In the genomic region with DNA sequence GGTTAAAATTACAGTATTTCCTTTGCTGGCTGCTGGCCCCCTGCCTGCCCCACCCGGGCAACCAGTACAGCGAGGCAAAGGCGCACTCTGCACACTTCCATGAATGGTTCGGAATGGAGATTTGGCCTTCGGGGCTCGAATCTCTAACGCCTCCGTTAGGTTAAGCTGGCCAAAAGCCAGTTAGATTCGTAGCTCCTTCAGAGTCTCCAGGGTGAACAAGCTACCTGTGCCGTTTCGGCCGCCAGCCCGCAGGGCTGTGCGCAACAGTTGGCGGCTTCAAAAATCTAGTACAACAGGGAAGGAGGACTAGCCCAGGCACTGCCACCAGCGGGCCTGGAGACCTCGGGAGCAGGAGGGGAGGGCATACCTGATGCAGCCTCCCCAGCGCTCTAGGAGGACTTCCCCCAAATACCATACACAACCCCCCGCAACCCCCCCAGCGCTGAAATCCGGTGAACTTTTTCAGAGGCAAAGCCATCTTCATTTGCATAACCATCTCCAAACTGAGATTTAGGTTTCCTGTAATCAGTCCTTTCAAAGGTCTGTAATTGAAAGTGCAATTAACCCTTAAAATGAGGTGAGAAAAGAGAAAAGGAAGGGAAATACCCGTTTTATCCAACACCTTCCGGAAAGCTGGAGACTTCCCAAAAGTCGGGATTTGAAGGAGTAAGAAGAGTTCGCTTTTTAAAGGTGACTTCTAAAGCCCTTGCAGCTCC, we compare ENCODE assay signal across 8 mouse cellular contexts. TPM values are rescaled to one million over a fixed set of nuclear protein-coding genes. Genes with fewer than 3 reads are reported as not detected.
DNase-seq lines count a peak whose midpoint lies in the region; ATAC-seq and TF ChIP-seq lines count a peak whose summit lies in the region.

No protein-coding gene starts in this region.

- TF ChIP-seq POLR2A in bone marrow, adult 2 months (IDR thresholded peaks at IDR 0.05; ENCODE audit: borderline replicate concordance, control insufficient read depth, low read depth, low read length) = no peak

- H3K9me3 ChIP-seq in heart, embryonic 11.5 days (replicated peaks; ENCODE audit: control insufficient read depth, low read length) = no peaks in the 10 kb centered on the region
- no peaks in the 10 kb centered on the region for H3K9me3 ChIP-seq in limb, embryonic 11.5 days (ENCODE audit: control insufficient read depth, low read length)
- 0 out of 2 replicates have a peak, but pooled peaks cover 4% of the 10 kb centered on the region for H3K9me3 ChIP-seq in midbrain, postnatal 0 days (ENCODE audit: low read length)

- TF ChIP-seq CTCF in bone marrow, adult 2 months (IDR thresholded peaks at IDR 0.05; ENCODE audit: control insufficient read depth, insufficient read depth, low read length) = no peak
- no peak for TF ChIP-seq CTCF in midbrain, postnatal 0 days (IDR thresholded peaks at IDR 0.05)

- H3K4me1 ChIP-seq in bone marrow, adult 2 months (ENCODE audit: control insufficient read depth, insufficient read depth, low read length) = no peaks in the 10 kb centered on the region
- H3K4me1 ChIP-seq in heart, embryonic 11.5 days (ENCODE audit: control insufficient read depth, insufficient read depth, low read length) = no peaks in the 10 kb centered on the region
- no peaks in the 10 kb centered on the region for H3K4me1 ChIP-seq in limb, embryonic 11.5 days (ENCODE audit: control insufficient read depth, insufficient read depth, low read length)
- no peaks in the 10 kb centered on the region for H3K4me1 ChIP-seq in midbrain, postnatal 0 days (ENCODE audit: insufficient read depth, low read length)

- peak overlapping the region; percentile 6 for H3K4me3 ChIP-seq in bone marrow, adult 2 months (replicated peaks; ENCODE audit: control insufficient read depth, low read depth, low read length)
- peak overlapping the region; percentile 63 for H3K4me3 ChIP-seq in heart, embryonic 11.5 days (ENCODE audit: low read depth, low read length)
- H3K4me3 ChIP-seq in limb, embryonic 11.5 days (ENCODE audit: low read depth, low read length) = peak overlapping the region; percentile 48
- peak overlapping the region; percentile 45 for H3K4me3 ChIP-seq in midbrain, postnatal 0 days (ENCODE audit: low read depth, low read length)

- peak; percentile 53 for DNase-seq in adrenal gland, adult 2 months
- no peak for DNase-seq in adrenal gland, postnatal 4 days (ENCODE audit: low spot score in 2 of 2)
- peak; percentile 37 for DNase-seq in limb, embryonic 11.5 days (ENCODE audit: low spot score)
- no peak for DNase-seq in midbrain, postnatal 0 days (ENCODE audit: low spot score)
- no peak for DNase-seq in layer of hippocampus, adult 9-10 months (ENCODE audit: low spot score)
- no peak for DNase-seq in cerebellum, postnatal 36 days

- no peak overlapping the region for H3K27ac ChIP-seq in bone marrow, adult 2 months (ENCODE audit: control insufficient read depth, insufficient read depth, low read depth, low read length, poor library complexity)
- 0 out of 2 replicates have a peak overlapping the region, but pooled peaks have one; percentile 41 for H3K27ac ChIP-seq in heart, embryonic 11.5 days (ENCODE audit: low read depth, low read length)
- no peak overlapping the region for H3K27ac ChIP-seq in limb, embryonic 11.5 days (replicated peaks; ENCODE audit: low read depth, low read length)
- no peak overlapping the region for H3K27ac ChIP-seq in midbrain, postnatal 0 days (ENCODE audit: low read depth, low read length)

- peak overlapping the region; percentile 78 for H3K9ac ChIP-seq in heart, embryonic 11.5 days (ENCODE audit: low read depth, low read length)
- peak overlapping the region; percentile 60; the same call in 1 of the 2 replicates for H3K9ac ChIP-seq in limb, embryonic 11.5 days (ENCODE audit: low read length)
- no peak overlapping the region for H3K9ac ChIP-seq in midbrain, postnatal 0 days (replicated peaks; ENCODE audit: low read length, poor library complexity, severe bottlenecking)

- H3K27me3 ChIP-seq in heart, embryonic 11.5 days (ENCODE audit: control insufficient read depth, insufficient read depth, low read length) = peaks cover 3% of the 10 kb centered on the region; the same call in 1 of the 2 replicates
- peaks cover 13% of the 10 kb centered on the region for H3K27me3 ChIP-seq in limb, embryonic 11.5 days (ENCODE audit: control insufficient read depth, insufficient read depth, low read length)
- H3K27me3 ChIP-seq in midbrain, postnatal 0 days (ENCODE audit: insufficient read depth, low read length) = no peaks in the 10 kb centered on the region; the same call in 1 of the 2 replicates

- peak overlapping the region; percentile 73 for H3K4me2 ChIP-seq in heart, embryonic 11.5 days
- peak overlapping the region; percentile 67 for H3K4me2 ChIP-seq in limb, embryonic 11.5 days (ENCODE audit: low read depth, severe bottlenecking)
- H3K4me2 ChIP-seq in midbrain, postnatal 0 days (ENCODE audit: low read depth, low read length, poor library complexity, severe bottlenecking) = peak overlapping the region; percentile 82

- no peaks in the 10 kb centered on the region for H3K36me3 ChIP-seq in heart, embryonic 11.5 days (ENCODE audit: control insufficient read depth, insufficient read depth, low read length)
- H3K36me3 ChIP-seq in limb, embryonic 11.5 days (ENCODE audit: control insufficient read depth, insufficient read depth, low read length) = no peaks in the 10 kb centered on the region
- no peaks in the 10 kb centered on the region for H3K36me3 ChIP-seq in midbrain, postnatal 0 days (ENCODE audit: insufficient read depth, low read length)

- ATAC-seq in heart, embryonic 11.5 days (replicated peaks; ENCODE audit: insufficient number of reproducible peaks, low FRiP score, low TSS enrichment) = no peak
- ATAC-seq in limb, embryonic 11.5 days (ENCODE audit: insufficient number of reproducible peaks, low FRiP score, low TSS enrichment, low read depth) = no peak
- no peak for ATAC-seq in midbrain, postnatal 0 days (ENCODE audit: low FRiP score)

- WGBS in bone marrow, adult 2 months = 8% methylated on average over 25 of the region's 25 CpGs
- WGBS in heart, embryonic 11.5 days (ENCODE audit: insufficient replicate concordance) = 17% methylated on average over 25 of the region's 25 CpGs
- WGBS in limb, embryonic 11.5 days = 17% methylated on average over 25 of the region's 25 CpGs
- 24% methylated on average over 25 of the region's 25 CpGs for whole genome bisulfite sequencing in midbrain, postnatal 0 days

RNA-seq across cellular contexts. Expression of a gene that starts 1.5 kb away (rescaled TPM):
- 100 to 1,000 TPM in 1 of 2 experiments, 10 to 100 TPM in 1; 82.9 to 174 TPM for total RNA-seq in adrenal gland, adult 2 months (2021)
- polyA plus RNA-seq in adrenal gland, adult 2 months (2012; rRNA removed) = 63.6 and 100 TPM in 2 replicates
- 100 to 1,000 TPM; 183 to 209 TPM for total RNA-seq in adrenal gland, postnatal 4 days (2021)
- 2.8 and 4.3 TPM in 2 replicates for polyA plus RNA-seq in bone marrow, adult 2 months (2011; ENCODE audit: insufficient read depth, insufficient read length, low replicate concordance, missing spikeins)
- 37.2 and 51.9 TPM in 2 replicates for polyA plus RNA-seq in heart, embryonic 11.5 days (2014; fragmentation: Nextera tagmentation; extraction: Ambion mirVana)
- 23.0 and 26.3 TPM in 2 replicates for polyA plus RNA-seq in limb, embryonic 11.5 days (2014; fragmentation: Nextera tagmentation; extraction: Ambion mirVana)
- 1.6 and 4.1 TPM in 2 replicates for total RNA-seq in midbrain, postnatal 0 days (2014; rRNA removed)
- polyA plus RNA-seq in midbrain, postnatal 0 days (2015; fragmentation: Nextera tagmentation; extraction: Ambion mirVana) = 7.2 and 7.6 TPM in 2 replicates

Comparison
In these comparisons a context has a peak if more than half of its experiments do, and no peak if none do; other contexts are left out.
1. DNase-seq: peak in adrenal gland, adult 2 months (single experiment) and limb, embryonic 11.5 days (single experiment); none in adrenal gland, postnatal 4 days (0 of 2), midbrain, postnatal 0 days (single experiment), layer of hippocampus, adult 9-10 months (single experiment) and cerebellum, postnatal 36 days (0 of 2).
2. H3K4me3 ChIP-seq: peak in every context shown above with its lines; median percentile 63 in heart, embryonic 11.5 days; 48 in limb, embryonic 11.5 days; 45 in midbrain, postnatal 0 days; 6 in bone marrow, adult 2 months.
3. Peak in every context shown above with its lines, with median percentiles within 50 percentile points of each other: H3K4me2 ChIP-seq.